Mouse (Mus musculus): ENCODE measurements around the gene Rab27a.
"Not testable (repeated sequence)": the region's sequence is repeated elsewhere in the genome, so short reads cannot be mapped to it uniquely, and the experiment has no call there.

DNA sequence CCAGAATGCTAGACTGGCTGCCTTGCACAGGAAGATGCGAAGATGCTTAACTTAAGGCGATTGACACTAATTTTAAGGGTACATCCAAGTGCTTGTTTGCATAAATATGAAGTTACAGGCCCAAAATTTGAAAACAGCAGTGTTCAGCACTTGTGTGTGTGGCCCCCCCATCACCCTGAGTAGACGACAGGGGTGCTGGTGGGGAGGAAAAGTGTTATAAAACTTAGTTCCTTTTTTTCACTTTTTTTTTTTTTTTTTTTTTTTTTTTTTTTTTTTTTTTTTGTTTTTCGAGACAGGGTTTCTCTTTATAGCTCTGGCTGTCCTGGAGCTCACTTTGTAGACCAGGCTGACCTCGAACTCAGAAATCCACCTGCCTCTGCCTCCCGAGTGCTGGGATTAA lies 72.0 kb downstream of the Rab27a start:
- TF ChIP-seq CTCF, POLR2A (IDR thresholded peaks at IDR 0.05; ENCODE audit: extremely low read depth, insufficient read depth, low read length): not testable (repeated sequence)

Measured in cortical plate, adult 2 months (tissue).